Mouse (Mus musculus) hematopoietic stem cell, adult 5-6 weeks (primary cell): ENCODE data around the gene Ctsa. TPM values are rescaled to one million over a fixed set of nuclear protein-coding genes. Genes with fewer than 3 reads are reported as not detected.

ENCODE experiments used
- ATAC-seq, 2 experiments: fragments of 125-278 bp in 1 of 2; replicated peaks in 1 of 2; 2 replicates each; pipeline ENCODE4 v1.8.0; 2016 to 2017; ENCODE audit warnings: inconsistent platforms in 2 of 2, mild to moderate bottlenecking in 2 of 2, moderate number of reproducible peaks in 2 of 2, low read depth in 1 of 2, moderate TSS enrichment in 1 of 2; ENCODE audit not compliant: low FRiP score in 2 of 2, poor library complexity in 2 of 2, severe bottlenecking in 2 of 2, insufficient read depth in 1 of 2, low TSS enrichment in 1 of 2
- total RNA-seq: library from RNA; stranded (forward); fragments of 172-1452, 232-1000 nt; gene quantifications from 2 replicates; pipeline ENCODE4 v1.2.3, GENCODE M21; 2017

Ctsa gene
- total RNA-seq, 1 experiment from 2014 or later: 53.0 TPM

DNA sequence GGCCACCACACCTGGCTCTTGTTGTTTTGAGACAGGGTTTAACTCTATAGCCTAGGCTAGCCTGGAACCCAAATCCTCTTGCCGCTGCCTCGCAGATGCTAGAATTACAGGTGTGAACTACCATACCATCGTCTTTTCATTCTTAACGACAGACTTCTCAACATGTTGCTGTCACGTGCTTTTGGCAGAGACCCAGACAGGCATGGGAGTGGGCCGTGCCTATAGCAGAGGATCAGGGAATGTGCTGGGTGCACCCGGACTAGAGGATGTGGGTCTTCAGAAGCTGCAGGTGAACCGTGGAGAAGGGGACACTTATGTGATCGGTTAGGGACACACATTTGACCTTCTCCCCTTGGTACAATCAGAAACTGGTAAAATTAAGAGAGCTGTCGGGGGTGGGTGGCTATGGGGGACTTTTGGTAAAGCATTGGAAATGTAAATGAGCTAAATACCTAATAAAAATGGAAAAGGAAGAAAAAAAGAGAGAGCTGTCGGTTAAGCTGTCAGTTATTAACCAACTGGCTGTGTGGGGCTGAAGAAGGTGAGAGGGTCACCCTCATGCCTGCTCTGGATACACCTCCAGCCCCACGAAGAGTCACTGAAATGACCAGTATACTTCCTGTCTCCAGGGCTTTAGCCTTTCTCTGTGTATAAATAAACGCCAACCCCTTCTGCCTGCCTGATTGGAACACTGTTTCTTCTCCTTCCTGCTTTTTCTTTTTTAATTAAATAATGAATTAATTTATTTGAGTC lies 32.2 kb upstream of the Ctsa start:
- ATAC-seq: no peak

GRCm38 (mm10) chr2:164803201-164803920 lies 29.3 kb upstream of the Ctsa start:
- no peak for ATAC-seq

DNA sequence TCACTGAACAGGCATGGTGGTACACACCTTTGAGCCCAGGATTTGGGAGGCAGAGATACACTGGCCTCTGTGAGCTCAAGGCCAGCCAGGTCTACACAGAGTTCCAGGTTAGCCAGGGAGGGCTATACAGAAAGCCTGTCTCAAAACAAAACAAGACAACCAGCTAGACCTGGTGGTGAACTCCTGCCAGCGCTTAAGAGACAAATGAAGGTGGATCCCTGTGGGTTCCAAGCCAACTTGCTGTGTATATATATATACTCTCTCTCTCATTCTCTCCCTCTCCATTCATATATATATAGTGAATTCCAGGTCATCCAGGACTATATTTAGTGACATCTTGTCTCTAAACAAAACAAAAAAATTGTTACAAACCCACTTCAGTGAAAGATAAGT lies 28.8 kb upstream of the Ctsa start:
- no peak for ATAC-seq

DNA sequence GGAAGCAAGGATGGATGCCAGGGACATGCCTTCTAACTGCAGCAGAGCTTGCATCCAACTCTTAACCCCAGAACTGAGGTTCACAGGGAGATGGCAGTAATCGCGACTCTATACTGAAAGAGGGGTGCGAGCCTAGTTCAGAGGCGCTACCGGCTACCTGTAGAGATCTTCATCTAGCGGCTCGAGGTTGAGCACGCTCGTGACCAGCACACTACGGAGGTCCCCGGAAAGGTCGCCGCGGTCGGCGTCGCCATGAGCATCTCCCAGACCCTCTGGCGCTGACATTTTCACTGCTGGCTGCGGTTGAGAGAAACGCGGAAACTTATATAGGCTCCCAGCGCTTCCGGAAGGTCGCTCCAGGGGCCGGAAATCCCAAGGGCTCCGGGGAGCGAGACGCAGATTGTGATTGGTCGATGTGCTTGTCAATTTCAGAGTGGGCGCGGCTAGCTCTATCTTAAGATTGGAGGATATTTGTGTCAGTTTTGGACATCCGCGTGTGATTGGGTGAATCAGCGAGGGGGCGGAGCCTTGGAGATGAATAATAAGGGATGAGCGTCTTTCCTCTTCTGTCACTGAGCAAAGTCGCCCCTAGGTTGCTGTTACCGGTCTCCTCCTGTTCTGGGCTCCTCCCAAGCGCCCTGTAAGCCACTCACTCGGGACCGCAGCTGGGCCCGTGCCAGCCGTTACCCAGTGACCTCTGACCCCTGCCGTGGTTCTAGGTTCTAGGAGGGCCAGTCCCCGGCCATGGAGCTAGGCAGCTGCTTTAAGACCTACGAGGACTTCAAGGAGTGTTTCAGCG lies 27.9 kb upstream of the Ctsa start, which contains the start of the genes Acot8 and Zswim3:
Gene Acot8 (minus strand): TSS at position 350 of the 799 bp plus-strand sequence.
Gene Zswim3 (plus strand): TSS at position 566 of the 799 bp plus-strand sequence.
- peak; percentile 98 for ATAC-seq

- ATAC-seq: peak; percentile 35 to 39; a peak in 3 of 4 replicates
These were observed 27.3 kb upstream of the Ctsa start for GRCm38 (mm10) chr2:164805332-164805718.

DNA sequence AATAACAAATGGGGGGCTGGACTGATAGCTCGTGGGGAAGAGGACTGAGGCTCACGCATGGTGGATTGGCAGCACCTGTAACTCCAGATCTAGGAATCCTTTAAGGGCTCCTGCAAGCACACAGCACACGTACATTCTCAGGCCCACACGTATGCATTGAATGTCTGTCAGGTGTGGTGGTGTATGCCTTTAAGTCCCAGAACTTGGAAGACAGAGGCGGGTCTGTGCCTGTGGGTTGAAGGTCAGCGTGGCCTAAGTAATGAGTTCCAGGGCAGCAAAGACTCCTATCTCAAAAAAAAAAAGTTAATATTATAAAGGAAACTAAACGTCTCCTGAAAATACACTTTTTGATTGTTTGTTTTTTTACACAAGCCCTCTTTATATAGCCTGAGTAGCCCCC lies 26.1 kb upstream of the Ctsa start:
- ATAC-seq: no peak

- no peak for ATAC-seq
These were observed 19.1 kb upstream of the Ctsa start for GRCm38 (mm10) chr2:164813557-164813956.

GRCm38 (mm10) chr2:164815348-164815747 lies 17.3 kb upstream of the Ctsa start:
- peak in 1 of 2 experiments; percentile 42; a peak in 1 of 4 replicates for ATAC-seq

GRCm38 (mm10) chr2:164815821-164816220 lies 16.9 kb upstream of the Ctsa start:
- ATAC-seq: no peak

DNA sequence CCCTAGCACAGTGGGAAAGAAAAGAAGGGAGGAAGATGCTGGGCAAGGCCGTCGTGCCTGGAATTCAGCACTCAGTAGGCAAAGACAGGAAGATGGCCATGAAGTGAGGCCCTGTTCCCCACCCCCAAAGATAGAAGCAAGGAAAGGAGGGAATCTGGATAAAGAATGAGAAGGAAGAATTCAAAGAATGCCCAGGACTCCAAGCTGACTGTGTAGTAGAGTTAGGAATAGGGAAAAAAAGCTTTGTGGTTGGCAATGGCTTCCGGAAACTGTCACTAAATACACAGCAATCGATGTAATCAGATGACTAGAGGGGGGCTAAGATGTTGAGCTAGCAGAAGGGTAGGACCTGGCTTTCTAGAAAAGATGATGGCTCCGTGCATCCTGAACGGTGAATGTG lies 15.5 kb upstream of the Ctsa start:
- no peak for ATAC-seq

GRCm38 (mm10) chr2:164817703-164818102 lies 15.0 kb upstream of the Ctsa start:
- no peak for ATAC-seq

DNA sequence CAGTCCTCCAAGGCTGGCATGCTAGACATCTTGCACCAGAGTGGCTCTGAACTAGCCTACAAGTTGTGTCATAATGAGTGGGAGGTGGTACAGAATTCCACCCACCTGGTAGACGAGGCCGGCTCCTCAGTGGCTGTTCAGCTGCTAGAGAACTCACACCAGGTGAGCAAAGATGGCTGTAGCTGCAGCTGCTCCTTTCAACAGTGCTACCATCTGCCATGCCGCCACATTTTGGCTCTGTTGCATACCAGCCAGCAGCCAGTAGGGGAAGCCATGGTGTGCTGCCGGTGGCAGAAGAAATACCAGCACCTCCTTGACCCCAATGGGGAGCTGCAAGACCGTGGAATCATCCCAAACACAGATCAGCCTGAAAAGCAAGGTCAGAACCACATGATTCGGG lies 11.6 kb upstream of the Ctsa start:
- no peak for ATAC-seq

GRCm38 (mm10) chr2:164822636-164823165 lies 10.0 kb upstream of the Ctsa start, which contains the start of gene Zswim1:
Gene Zswim1 (plus strand): TSS chr2:164822686.
- ATAC-seq: peak; percentile 99

DNA sequence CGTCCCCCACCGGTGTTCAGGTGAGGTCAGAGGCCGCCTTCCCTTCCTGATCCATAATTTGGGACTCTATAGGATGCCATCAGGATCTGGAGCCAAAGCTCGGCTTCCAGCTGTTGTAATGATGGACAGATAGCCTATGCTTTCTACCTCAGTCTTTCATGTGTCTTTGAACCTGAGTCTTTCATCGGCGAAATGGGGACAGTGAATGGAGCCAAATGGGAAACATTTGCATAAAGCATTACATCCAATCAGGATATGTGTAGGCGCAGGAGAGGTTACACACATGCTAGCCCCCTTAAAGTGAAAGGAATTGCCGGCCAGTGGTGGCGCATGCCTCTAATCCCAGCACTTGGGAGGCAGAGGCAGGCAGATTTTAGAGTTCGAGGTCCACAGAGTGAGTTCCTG lies 9.5 kb upstream of the Ctsa start:
- ATAC-seq: peak; percentile 14 to 33; a peak in 1 of 4 replicates

DNA sequence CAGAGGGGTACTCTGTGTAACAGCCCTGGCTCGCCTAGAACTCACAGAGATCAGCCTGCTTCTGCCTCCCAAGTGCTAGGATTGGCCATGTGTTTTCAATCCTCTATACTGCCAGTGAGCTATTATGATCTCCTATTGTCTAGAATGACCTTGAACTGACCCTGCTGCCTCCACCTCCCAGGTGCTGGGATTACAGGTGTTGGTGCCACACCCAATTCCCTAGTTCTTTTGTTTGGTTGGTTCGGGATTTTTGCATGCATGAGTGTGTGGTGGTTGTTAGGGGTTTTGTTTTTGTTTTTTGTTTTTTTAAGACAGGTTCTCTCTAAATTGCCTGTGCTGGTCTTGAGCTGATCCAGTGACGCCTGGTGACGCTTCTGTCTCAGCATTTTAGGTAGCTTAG lies 8.7 kb upstream of the Ctsa start:
- ATAC-seq: no peak

GRCm38 (mm10) chr2:164825521-164825920 lies 7.2 kb upstream of the Ctsa start:
- no peak for ATAC-seq

GRCm38 (mm10) chr2:164827146-164827850 lies 5.4 kb upstream of the Ctsa start:
- ATAC-seq: no peak
